Mouse (Mus musculus): ENCODE results near the gene Klf13.

Klf13 gene

DNA sequence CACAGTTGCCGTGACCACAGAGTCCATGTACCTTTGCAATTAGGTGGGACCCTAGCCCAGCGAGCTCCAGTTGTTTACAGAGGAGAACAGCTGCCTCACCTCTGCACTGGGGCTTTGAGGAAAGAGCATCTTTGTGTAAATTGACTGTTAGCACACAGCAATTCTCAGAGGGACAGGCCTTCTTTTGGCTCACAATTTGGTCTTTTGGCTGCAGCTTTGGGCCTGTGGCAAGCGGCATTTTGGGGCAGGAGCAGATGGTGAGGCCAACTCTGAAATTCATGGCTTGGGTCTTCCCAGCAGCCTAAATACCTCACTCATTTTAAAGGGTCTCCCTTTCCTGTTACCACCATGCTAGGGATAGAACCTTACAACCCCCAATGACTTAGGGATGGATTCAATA lies 10.5 kb upstream of the Klf13 start:
- DNase-seq (ENCODE audit: low spot score): no peak

DNA sequence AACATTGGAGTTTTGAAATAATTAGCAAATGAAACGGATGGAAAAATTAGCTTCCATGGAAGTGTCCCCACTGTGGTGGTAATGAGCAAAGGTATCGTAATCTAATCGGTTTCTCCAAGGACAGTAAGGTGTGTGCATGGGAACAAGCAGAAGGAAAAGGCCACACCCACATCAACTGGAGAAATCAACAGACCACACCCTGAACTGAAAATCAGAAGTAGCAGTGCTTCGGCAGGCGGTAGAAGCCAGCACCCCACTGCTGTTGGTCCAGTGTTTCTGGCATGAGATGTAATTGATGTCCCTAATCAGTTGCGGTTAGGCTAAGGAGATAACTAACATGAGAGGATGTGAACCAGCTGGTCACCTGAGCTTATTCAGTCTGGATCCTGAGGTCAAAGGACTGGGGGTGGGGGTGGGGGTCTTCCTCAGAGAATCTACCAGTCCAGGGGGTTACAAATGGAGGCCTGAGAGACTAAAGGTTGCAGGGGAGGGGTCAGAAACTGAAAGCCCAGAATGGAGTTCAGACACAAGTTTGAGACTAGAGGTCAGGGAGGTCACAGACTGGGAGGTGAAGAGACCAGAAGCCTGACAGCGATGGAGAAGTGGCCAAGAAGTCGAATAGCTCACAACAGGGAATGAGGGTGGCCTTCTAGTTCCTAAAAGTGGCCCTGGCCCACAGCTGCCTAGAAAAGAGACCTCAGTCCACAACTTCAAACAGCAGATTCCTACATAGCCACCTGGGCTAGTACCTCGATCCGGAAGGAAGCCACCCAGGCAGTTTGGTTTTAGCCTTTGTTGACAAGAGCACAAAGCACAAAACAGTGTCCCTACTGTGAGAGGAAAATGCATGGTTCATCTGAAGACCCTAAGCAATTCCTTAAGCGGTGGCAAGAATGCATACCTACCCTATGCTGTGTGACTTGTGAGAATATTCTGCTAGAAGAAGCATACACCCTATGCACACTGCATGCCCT lies 9.1 kb upstream of the Klf13 start:
- DNase-seq (ENCODE audit: low spot score): no peak

DNA sequence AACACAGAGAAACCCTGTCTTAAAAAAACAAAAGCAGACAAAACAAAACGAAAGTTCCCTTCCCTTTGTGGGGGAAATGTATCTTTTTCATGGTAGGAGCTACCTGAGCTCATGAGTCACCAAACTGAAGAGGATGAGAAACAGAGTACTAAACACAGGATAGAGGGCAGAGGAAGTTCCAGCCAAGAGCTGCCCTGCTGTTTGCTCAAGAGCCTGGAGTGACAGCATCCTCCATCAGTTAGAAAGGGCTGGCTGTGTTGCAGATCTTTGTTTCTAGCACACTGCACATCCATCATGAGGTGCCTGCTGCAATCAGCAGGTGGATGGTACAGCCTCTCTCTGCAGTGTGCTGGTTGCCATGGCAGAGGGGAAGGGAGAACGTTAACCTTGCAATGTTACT lies 5.2 kb upstream of the Klf13 start:
- DNase-seq (ENCODE audit: low spot score): no peak

DNA sequence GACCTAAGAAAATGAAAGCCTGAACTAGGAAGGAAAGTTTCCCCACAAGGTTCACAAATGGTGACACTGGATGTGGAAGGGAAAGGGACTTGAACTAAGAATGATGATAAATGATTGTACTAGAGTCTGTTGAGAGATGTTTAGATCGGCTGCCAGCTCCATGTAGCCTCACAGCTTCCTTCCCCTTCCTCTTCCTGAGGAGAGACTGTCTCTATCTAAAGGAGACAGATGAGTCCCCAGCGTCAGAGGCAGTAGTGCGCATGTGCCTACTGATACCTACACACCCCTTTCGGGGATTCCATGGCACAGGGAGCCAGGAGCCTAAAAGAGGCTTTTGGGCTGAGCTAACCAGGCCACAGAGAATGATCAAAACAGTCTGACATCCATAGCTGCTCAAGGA lies 2.8 kb upstream of the Klf13 start:
- DNase-seq (ENCODE audit: low spot score): no peak

DNA sequence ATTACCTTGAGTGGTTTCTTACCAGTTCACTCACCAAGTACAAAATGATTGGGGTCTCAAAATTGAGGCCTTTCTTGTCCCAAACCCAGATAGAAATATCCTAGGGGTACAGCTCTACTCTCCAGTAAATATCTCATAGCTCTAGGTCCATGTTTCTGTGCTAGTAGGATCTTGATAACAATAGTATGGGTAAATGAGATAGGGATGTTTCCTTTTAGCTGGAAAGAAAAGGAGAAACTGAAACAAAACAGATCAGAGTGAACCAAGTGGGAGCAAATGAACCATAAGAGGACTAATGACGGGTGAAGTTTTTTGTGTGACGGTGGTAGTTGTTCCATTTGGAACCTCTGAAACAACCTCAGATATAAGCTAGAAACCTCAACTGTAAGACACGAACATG lies 2.3 kb upstream of the Klf13 start:
- no peak for DNase-seq (ENCODE audit: low spot score)

DNA sequence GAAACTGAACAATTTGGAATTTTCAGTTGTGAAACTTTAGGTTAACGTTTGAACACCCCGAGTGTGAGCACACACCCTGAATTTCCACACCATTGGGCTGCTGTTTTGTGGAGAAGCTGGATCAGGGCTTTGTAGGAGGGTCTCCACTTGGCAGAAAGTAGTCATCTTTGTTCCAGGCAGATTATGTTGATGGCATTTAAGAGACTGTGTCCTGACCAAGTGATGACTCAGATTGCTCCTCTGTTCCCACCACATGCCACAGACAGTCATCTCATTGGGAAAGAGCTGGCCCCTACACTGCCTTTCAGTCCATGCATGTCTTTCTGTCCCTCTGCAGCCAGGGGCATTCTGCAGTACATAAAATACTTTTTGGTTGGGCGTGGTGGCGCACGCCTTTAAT lies 1.6 kb upstream of the Klf13 start:
- no peak for DNase-seq (ENCODE audit: low spot score)

DNA sequence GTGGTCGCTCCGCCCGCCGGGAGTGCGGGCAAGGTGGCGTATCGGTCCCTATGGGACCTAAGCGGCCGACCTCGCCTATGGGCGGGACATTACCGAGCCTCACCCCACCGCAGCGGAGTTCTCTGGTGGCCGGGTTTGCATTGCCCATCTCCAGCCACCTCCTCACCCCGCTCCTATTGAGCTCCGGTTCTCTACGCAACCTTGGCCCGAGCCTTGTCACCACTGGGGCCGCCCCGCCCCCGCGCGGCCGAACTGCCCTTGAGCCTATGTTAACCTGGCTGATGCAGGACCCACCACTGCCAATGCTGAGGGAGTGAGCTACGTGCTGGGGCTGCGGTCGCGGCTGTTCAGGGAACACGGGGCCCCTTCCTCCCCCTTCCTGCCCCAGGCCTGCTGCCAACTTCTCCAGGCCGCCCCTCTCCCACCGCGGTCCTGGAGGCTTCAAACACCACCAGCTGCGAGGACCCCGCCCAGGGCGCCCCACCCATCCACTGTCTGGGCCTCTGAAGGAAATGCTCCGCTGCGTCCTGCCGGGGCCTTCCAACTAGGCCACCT lies 759 bp upstream of the Klf13 start:
- DNase-seq (ENCODE audit: low spot score): peak; percentile 77

DNA sequence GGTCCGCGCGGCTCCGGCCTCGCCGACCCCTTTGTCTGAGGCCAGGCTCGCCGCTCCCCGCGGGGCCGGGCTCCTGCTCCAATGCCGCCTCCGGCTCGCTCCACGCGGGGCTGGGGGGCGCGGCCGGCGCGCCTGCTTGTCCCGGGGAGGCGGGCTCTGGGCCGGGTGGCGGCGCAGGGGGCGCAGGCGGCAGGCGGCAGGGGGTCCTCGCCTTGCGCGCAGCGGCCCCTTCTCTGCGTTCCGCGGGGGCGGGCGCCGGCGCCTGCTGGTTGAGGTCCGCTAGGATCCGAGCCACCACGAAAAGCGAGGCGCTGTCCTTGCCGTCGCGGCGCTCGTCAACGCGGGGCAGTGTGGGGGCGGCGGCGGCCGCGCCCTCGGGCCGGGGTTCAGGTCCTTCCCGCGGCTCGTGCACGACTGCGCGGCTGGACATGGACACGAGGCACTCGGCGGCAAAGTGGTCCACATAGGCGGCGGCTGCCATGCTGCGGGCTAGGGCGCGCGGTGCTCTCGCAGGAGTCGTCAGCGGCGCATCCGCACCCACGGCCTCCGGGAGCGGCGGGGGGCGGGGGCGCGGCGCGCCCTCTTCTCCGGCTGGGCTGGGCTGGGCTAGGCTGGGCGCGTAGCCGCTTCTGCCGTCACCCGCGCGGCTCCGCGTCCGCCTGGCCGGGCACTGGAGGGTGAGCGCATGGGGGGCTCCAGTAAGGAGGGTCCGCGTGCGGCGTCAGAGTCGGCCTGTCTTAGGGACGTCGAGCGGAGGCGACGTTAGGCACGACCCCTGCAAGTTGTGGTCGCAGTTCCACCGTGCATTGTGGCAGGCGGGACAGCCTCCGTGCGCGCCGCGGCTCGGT lies 425 bp downstream of the Klf13 start:
- DNase-seq (ENCODE audit: low spot score): no peak

DNA sequence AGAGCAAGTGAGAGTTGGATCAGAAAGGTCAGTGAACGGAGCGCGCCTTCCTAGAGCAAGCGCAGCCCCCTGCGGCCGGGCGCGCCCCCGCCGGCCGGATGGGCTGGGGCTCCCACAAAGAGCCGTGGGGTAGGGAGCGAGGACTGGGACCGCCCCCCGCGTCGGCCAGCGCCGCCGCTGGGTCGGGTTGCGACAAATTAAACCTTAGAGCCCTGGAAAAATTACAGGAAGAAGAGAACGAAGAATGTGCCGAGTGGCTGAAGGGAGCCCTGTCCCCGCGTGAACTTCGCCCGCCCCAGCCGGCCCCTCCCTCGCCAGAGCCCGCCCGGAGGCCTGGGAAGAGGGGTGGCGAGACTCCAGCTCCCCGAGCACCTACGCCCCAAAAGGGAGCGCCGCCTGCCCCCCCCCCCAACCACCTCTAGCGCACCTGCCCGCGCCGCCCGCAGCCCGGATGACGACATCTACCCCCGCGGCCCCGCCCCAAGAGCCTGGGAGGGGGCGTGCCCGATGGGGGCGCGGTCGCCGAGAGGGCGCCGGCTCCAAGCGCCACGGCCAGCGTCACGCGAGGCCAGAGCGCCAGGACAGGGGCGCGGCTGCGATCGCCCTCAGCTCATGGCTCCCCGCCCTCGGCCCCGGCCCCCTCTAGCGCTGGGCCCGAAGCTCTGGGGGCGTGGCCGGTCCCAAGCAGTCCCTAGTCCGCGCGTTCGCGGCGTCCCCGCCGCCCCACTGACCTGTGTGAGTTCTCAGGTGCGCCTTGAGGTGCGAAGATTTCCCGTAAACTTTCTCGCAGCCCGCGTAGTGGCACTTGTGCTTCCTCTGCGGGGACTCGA lies 1.3 kb downstream of the Klf13 start:
- peak; percentile 86 for DNase-seq (ENCODE audit: low spot score)

DNA sequence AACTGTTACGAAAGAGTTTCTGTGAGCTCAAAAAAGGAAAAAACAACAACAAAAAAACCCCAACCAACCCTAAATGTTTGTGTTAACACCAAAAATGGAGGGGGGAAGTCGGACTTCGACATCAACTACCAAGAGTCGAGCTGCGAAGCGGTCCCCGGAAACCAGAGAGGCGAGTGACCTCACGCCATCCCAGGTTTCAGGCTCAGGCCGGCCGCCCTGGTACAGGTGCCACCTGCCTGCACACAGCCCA lies 1.8 kb downstream of the Klf13 start:
- DNase-seq (ENCODE audit: low spot score): no peak

DNA sequence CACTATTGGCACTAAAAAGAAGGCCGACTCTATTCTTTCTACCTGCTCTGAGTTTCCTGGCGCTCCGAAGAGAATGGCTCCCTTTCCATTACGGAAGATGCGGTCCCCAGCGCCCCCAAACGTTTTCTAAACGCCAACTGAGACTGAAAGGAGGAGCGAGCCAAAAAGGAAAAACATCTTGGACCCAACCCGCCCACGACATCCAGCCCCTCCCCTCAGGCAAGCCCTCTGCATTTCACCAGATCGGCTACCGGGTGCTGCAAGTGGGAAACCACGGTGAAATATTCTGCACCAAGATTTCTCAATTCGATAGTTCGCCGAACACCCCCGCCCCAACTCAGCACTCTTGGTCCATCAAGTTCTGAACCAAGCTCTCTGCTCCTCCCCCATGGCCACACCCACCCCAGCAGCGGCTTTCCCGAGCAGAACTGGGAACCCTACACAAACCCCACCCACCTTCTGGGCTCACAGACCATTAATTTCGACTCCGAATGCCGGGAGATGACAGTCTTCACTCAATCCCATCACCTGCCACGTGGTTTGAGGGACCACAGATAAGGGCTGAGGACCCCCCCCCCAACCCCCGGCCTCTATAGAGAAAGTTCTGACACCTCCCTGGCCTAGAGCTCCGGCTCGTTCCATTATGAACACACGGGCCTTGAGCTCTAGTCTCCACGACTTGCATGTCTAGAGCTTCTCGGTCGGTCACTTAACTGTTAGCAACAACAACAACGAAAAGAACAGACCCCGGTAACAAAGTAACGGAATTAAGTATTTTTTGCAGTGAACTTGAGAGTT lies 2.3 kb downstream of the Klf13 start:
- peak; percentile 79 for DNase-seq (ENCODE audit: low spot score)

DNA sequence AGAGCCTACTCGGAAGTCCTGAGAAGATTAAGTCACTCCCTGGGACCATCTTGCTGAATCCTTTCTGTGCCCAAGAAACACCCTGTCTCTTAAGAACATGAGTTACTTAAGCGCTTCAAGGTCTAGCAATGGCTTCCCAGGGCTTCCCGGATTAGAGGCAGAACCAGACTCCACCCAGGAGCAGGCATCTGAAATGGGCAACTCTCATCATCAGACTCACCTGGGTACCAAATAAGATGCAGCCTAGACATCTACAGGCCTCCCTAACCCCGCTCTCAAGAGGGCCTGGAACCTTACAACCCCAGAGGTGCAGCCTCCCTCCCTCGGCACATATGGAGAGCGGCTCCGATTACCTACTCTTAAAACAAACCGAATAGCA lies 2.9 kb downstream of the Klf13 start:
- DNase-seq (ENCODE audit: low spot score): no peak

DNA sequence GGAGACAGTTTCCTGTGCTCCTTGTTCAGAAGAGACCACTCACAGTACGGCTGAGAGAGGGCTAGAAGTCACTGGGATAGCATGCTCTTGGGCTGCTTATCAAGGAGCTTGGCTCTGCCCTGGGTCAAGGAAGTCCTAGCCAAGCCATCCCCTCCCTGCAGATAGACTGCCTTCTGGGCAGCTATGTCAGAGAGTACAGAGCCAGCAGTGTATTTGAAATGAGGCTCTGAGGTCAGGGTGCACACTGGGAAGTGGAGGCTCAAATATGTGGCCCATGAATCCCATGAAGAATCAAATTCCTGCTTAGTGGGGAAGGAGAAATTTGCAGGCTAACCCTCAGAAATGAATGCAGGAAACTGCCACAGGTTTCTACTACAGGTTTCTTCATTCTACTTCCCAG lies 4.2 kb downstream of the Klf13 start:
- no peak for DNase-seq (ENCODE audit: low spot score)

DNA sequence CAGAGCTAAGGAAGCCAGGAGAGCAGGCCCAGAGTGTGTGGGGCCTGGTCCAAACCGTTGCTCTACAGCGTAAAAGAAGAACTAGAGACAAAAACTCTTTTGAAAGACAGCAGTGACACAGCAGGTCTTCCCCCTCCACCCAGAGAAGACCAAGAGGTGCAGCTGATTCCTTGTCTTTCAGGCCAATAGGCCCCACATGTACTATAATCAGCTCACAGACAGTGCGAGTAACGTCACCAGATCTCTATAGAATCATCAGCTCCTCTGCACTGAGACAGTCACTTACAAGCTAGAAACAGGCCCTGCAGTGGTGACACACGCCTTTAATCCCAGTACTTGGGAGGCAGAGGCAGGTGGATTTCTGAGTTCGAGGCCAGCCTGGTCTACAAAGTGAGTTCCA lies 4.8 kb downstream of the Klf13 start:
- no peak for DNase-seq (ENCODE audit: low spot score)

DNA sequence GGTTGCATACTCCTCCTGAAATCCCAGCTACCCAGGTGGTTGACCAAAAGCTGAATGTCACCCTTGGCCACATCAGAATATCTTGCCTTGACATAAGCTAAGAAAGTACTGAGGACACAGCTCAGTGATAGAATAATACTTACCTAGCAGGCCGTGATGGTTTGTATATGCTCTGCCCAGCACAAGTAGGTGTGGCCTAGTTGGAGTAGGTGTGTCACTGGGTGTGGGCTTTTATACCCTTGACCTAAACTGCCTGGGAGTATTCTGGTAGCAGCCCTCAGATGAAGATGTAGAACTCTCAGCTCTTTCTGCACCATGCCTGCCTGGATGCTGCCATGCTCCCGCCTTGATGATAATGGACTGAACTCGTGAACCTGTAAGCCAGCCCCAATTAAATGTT lies 6.3 kb downstream of the Klf13 start:
- DNase-seq (ENCODE audit: low spot score): no peak

DNA sequence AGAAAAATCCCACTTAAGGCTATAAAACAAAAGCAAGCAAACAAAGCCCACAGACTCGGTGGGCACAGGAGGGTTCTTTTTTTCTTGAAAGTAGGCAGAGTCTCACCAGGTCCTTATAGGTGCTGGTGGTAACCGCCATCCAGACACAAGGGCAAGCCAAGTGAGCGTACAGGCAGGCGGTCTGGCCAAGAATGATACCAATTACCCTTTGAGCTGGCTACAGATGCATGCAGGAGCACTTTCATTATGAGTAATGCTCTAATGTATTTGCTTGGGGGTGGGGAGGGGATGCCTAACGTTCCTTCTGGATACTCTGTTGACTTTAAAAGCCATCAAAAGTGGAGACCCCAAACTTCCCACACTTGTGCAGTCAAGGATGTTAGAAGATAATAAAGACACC lies 7.9 kb downstream of the Klf13 start:
- DNase-seq (ENCODE audit: low spot score): no peak

DNA sequence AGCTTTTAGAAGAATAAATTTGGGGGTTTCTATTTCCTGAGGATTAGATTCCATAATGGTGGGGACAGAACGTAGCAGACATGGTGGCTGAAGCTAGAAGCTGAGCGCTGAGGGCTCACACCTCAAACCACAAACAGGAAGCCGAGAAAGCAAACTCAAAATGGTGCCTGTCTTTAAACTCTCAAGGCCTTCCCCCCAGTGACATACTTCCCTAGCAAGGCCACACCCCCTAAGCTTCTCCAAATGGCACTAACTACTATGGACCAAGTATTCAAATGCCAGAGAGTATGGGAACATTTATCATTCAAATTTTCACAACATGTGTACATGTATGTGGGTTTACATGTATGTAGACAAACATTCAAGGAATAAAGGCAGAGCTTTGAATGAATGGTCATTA lies 8.6 kb downstream of the Klf13 start:
- no peak for DNase-seq (ENCODE audit: low spot score)

DNA sequence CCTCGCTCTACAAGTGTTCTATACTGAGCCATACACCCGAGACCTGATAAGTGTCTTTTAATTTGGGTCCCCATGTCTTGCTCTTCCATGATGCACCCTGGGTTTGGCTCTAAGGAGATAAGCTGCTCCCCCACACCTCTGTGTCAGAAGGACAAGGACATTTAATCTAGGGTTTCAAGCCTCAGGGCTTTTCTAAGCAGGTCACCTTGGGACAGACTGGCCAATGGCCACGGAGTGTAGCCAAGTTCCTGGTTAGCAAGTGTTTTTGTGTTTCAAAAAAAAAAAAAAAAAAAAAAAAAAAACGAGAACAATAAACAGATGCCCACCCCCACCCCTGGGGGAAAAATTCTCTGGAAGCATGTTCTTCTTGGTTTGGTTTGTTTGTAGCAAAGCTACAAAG lies 9.6 kb downstream of the Klf13 start:
- peak; percentile 34 for DNase-seq (ENCODE audit: low spot score)

DNA sequence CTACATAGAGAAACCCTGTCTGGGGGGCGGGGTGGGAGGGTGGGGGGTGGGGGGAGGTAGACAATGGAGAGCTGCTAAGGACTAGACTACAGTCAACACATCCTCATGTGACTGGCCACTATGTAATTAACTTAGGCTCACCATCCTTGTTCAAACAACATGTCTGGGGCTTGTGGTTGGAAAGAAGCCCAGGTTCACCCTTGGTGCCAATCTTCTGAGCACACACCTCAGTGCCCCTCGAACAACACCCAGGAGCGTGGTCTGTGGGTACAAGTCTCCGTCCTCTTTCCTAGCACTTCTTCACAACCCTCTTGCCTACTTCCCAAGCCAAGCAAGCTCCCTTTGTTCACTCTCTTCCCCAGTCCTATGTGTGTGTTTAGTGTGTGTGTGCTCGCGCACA lies 11.6 kb downstream of the Klf13 start:
- DNase-seq (ENCODE audit: low spot score): no peak

DNA sequence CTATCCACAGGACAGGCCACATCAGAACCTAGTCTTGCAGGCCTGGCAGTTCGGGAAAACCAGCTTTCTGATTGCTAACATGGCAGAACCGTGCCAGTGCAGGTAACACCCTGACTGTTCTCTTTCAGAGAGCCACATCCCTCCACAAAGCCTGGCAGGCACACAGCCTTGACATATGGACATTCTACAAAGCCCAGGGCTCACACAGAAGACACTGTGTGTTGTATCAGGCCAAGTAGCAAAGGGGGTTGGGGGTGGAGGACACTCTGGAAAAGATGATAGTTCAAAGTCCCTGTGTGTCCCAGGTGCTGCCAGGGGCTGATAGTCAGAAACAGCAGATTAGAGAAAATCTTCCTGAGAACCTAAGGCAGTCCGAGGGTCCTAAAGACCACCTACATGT lies 12.2 kb downstream of the Klf13 start:
- peak; percentile 3 for DNase-seq (ENCODE audit: low spot score)
